Mouse (Mus musculus) kidney, postnatal 10 days (tissue): ENCODE measurements around the gene Nmt2.

Experiments
- DNase-seq: peaks from one replicate; pipeline ENCODE4 v3.0.0; 2021; ENCODE audit warnings: mixed read lengths

The Nmt2 gene

DNA sequence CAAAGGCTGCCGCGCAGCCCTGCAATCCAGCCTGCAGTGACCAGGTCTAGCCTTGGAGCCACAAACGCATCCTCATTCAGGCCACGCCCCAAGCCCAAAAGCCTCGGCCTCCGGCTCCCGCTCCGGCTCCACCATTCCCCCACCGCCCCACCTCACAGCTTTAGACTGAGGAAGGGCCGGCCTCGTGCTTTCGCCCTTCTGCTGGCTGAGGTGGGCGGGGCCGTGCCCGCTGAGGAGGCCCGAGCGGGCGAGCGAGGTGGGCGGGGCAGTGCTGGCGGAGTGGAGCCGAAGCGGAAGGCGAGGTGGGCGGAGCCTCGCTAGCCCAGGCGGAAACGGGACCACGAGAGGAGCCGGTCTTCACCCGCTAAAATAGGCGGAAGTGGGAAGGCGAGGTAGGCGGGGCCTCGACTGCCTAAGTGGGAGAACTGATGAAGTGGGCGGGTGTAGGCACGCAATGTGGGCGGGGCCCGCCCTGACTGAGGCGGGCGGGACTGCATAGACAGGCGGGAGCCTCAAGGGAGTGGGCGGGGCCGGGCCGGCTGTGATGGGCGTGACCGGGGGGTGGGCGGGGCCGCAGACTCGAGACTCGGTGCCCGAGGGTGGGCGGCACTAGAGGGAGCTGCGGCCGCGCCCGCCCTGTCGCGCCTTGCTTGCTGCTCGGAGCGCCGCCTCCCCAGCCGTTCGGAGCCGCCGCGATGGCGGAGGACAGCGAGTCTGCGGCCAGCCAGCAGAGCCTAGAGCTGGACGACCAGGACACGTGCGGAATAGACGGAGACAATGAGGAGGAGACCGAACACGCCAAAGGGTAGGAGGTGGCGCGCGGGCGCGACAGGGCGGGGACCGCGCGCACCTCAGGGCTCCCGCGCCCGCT lies at the start of gene Nmt2:
Nmt2 (plus strand) TSS at position 611 of the 871 bp plus-strand sequence.
- DNase-seq: peak; percentile 100

- no peak for DNase-seq
Observed at GRCm38 (mm10) chr2:3239255-3239654, 44.8 kb upstream of the Nmt2 start.

DNA sequence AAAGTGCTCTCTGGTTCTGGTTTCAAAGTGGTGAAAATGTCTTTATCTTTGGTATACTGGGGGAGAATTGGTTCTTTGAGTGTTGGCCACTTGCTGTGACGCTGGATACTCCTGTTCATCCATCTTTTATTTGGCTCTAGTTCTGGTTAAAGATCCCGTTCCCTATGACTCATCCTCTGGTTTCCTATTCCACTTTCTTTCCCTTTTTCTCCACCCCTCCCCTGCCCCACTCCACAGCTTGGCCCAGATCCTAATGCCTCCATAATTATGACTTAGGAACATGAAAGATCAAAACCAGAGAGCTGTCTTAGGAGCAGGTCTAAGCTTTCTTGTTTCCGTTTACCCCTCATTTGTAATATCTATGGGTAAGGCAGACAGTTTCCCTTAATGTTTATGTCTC lies 39.8 kb upstream of the Nmt2 start:
- DNase-seq: no peak

- DNase-seq: no peak
Observed at GRCm38 (mm10) chr2:3251309-3251708, 32.7 kb upstream of the Nmt2 start.

- DNase-seq: no peak
Observed at GRCm38 (mm10) chr2:3266466-3266865, 17.5 kb upstream of the Nmt2 start.

DNA sequence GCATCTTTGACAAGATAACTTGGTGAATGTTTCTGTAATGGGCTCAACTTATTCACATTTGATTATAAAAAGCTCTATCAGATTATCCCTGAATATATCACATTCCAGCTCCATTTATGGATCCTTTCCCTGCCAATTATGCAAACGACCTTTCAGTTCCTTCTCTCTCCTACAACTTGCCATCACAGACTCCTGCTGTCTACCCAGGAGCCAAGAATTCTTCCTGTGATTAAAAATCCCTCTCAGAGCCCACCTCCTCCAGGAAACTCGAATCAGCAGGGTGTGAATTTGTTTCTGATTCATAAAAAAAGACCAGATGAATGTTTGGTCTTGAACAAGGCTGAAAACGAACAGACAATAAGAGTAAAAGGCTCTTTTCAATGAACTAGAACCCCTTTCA lies 16.1 kb upstream of the Nmt2 start:
- DNase-seq: no peak

- no peak for DNase-seq
Observed at GRCm38 (mm10) chr2:3273349-3273748, 10.7 kb upstream of the Nmt2 start.

GRCm38 (mm10) chr2:3276106-3276505 lies 7.9 kb upstream of the Nmt2 start:
- DNase-seq: no peak

- no peak for DNase-seq
Observed at GRCm38 (mm10) chr2:3277502-3277901, 6.5 kb upstream of the Nmt2 start.

GRCm38 (mm10) chr2:3281311-3281710 lies 2.7 kb upstream of the Nmt2 start:
- no peak for DNase-seq

DNA sequence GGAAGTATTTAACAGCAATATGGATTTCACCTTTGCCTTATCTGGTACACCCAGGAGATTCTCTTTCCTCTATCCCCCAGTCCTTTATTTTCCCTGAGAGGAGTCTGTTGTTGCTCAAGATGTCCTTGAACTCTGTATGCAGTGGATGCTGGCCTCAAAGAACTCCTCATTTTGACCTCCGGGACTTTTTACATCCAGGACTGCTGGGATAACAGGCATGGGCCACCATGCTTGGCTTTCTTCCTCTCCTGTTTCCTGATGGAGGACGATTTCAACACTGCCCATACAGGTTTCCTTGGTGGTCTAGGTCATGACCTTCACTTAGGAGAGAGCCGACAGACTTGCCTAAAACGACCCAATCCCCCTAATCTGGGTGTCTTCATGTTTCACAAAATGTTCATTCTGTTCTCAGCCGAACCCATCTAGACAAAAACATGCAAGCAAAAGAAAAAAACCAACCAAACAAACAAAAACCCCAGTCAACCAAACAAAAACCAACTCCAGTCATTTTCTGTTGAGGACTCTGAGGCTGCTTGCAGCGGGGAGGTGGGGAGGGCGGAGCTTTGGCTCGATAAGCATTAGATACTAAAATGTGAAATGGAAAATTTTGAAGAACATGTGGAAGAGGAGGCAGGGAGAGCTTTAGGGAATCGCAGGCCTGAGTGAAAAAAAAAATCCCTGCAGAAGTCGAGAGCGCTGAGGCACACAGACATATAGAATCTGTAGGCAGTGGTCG lies 978 bp upstream of the Nmt2 start:
- DNase-seq: peak; percentile 13

DNA sequence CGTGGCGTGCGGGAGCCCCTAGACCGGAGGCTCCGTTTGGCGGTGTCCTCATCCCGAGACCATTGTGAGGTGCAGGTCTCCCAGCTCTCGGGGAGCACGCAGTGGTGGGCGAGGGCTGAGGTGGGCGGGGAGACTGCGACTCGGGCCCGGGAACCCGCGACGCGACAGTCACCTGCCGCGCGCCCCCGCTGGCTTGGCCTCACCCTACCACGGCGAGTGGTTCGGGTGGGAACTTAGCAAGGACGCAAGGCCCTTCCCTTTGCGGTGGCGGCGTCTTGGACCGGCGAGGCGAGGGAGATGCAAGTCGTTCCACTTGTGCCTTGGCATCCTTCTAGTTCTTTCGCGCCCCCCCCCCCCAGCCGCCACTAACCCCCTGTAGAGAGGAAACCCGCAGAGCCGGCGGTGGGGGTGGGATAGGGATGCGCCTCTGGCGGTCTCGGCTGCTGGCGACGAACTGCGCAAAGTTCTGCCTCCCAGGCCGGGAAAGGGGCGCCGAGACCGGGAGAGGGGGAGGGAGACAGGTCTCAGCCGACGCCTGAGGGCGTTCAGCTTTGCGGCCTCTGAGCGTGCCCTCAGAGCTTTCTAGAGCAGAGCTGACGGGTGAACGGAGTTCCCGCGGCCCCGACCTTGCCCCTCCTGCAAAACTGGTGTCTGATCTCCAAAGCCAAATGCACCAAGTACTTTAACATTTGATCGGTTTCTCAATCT lies 615 bp downstream of the Nmt2 start:
- DNase-seq: peak; percentile 68

GRCm38 (mm10) chr2:3285181-3285530 lies 1.1 kb downstream of the Nmt2 start:
- DNase-seq: no peak

DNA sequence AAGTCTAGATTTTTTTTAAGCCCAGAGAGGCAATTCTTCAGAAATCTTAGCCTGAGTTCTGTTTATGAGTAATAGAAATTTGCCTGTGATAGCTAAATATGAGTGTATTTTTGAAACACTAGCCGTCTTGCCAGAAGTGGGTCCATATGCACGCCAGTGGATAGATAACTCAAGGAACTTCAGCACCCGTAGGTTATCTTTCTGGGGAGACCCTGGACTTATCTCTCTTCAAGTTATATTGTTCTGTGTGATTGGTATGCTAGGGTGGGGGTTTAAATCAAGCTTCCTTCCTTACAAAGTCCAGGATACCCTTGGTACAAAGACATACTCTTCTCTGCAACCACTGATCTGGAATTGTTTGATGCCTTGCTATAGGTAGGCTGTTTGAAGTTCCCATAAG lies 1.7 kb downstream of the Nmt2 start:
- no peak for DNase-seq

DNA sequence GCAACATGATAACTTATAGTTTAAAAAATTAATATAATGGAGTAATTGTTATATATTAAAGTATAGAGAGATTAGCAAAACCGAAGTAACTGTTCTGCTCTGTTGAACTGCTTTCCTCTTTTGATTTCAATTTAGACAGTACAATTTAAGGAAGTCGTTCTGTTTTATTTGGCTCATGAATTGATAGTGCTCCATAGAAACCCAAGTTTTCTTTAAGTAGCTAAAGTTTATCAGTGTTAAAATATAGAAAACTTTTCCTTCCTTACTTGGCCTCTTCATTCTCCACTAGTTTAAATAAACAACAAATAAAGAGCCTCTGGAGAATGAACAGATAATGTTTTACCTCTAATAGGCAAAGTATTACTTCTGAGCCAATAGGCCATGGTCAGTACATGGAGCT lies 2.2 kb downstream of the Nmt2 start:
- DNase-seq: no peak

DNA sequence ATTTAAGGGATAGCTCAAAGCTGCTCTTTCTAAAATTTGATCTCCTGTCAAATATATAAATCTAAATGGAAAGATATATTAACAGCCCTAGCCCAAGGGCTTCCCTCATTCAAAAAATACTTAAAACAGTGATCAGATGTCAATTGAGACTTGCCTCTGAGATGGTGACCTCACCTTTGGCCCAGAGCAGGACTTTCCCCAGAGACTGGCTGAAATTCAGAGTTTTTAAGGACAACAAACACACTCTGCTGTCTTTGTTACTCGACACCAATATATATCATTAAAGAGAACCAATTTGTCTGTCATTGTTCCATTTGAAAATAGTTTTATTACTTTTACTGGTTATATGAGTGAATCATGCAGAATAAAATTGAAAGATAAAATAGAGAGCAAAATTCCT lies 5.6 kb downstream of the Nmt2 start:
- no peak for DNase-seq

GRCm38 (mm10) chr2:3292170-3292569 lies 8.2 kb downstream of the Nmt2 start:
- no peak for DNase-seq

GRCm38 (mm10) chr2:3295826-3296225 lies 11.8 kb downstream of the Nmt2 start:
- DNase-seq: no peak

DNA sequence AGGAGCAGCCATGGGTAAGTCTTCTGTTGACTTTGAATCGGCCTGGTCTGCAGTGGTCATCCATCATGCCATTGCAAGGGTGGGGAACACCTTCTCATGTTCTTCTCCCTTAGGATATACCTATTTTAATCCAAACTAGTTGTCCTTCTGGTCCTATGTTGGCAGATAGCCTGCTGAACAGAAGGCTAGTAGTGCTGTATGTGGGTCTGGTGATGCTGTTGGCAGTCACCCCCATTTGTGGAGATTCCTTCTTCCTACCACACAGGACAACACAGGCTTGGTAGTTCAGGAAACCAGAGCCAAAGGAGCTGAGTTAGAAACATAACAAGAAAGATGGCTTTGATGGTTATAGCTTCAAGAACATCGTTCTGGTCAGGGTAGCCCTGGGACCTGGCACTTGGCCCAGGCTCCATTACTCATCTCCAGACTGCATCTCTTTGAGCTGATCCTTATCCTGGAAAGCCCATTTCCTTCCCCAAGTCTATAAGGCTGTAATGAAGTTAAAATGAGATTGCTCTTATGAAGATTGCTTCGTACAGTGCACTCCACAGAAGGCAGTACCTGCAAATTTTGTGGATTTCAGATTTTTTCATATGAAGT lies 21.5 kb downstream of the Nmt2 start:
- DNase-seq: peak; percentile 78

GRCm38 (mm10) chr2:3323132-3323531 lies 39.1 kb downstream of the Nmt2 start:
- no peak for DNase-seq

GRCm38 (mm10) chr2:3324381-3325130 lies 40.5 kb downstream of the Nmt2 start:
- DNase-seq: no peak

DNA sequence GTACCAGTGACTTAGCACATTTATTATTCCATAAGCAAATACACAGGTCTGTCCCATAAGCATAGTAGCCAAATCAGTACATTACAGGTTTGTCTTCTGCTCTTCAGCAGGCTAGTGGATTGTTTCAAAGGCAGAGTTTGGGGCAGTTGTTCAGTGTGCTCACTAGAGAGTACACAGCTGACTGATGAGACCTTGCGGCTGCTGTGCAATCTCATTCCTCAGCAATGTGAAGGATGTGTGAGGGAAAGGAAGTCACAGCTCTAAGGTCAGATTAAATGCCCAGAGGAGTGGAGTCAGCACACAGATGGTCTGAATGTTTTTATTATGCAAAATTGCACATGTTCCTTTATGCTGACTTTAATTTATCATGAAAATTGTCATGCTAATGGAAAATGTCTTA lies 42.5 kb downstream of the Nmt2 start:
- peak; percentile 27 for DNase-seq

- peak; percentile 74 for DNase-seq
Observed at GRCm38 (mm10) chr2:3327351-3327750, 43.3 kb downstream of the Nmt2 start.
